Mouse (Mus musculus) bone marrow, adult 2 months (tissue): ENCODE data around the gene Cdhr3.

Source experiments
- CTCF ChIP-seq: fragments of 200-500 bp; IDR thresholded peaks from 2 replicates; pipeline ENCODE4 v1.5.1; 2011; ENCODE audit warnings: low read length, control low read depth; ENCODE audit not compliant: control insufficient read depth, insufficient read depth
- POLR2A ChIP-seq: fragments of 200-500 bp; IDR thresholded peaks from 2 replicates; pipeline ENCODE4 v1.6.1; 2011; ENCODE audit warnings: low read depth, mild to moderate bottlenecking, control low read depth, low read length, borderline replicate concordance; ENCODE audit not compliant: control insufficient read depth

GRCm38 (mm10) chr12:33018601-33019000, 74.1 kb downstream of the Cdhr3 start:
- TF ChIP-seq CTCF (no peak), POLR2A (no peak)
